Mouse (Mus musculus) brain, embryonic 14.5 days (tissue): Measurements from ENCODE around the gene Kcnk1.

Source experiments
- CTCF ChIP-seq: fragments of 200-500 bp; IDR thresholded peaks from 2 replicates; pipeline ENCODE4 v1.5.1; 2012; ENCODE audit warnings: inconsistent platforms, mild to moderate bottlenecking, moderate library complexity, borderline replicate concordance; ENCODE audit not compliant: insufficient read depth, insufficient read length; ENCODE audit errors: extremely low read depth
- POLR2A ChIP-seq: fragments of 200-500 bp; IDR thresholded peaks from 2 replicates; pipeline ENCODE4 v1.6.1; 2012; ENCODE audit warnings: mild to moderate bottlenecking, inconsistent platforms, borderline replicate concordance; ENCODE audit not compliant: poor library complexity, insufficient read depth, insufficient read length, severe bottlenecking; ENCODE audit errors: extremely low read depth

DNA sequence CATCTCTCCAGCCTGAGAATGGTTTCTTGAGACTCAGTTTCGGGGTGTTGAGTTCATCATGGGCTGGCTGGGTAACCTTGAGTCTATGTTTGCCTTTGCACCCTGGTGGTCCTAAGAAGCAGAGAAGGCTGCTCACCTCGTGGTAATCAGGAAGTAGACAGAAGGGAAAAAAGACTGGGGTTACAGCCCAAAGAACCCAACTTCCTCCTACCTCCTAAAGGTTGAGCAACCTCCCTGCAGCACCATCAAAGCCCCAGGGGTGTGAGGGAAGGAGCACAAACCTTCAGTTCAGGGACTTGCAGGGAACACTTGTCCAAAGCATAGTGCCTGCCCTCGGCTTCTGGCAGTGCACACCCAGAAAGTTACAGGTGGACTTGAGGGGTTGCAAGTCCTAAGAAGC lies 11.5 kb upstream of the Kcnk1 start:
- TF ChIP-seq POLR2A (no peak), CTCF (no peak)
